Mouse (Mus musculus) layer of hippocampus, postnatal 10 days (tissue): Measurements from ENCODE around the gene Osbpl10. TPM values are rescaled to one million over a fixed set of nuclear protein-coding genes. Genes with fewer than 3 reads are reported as not detected.

Experiments used
- DNase-seq, 2 experiments: peaks; one replicate each; pipeline ENCODE4 v3.0.0; 2021; ENCODE audit warnings: low spot score in 2 of 2
- total RNA-seq, 2 experiments: library from RNA; stranded (reverse); gene quantifications; 2 replicates each; pipeline ENCODE4 v1.2.3; 2021

The Osbpl10 gene
- total RNA-seq, 2 experiments from 2014 or later = 29.3 to 31.8 TPM

GRCm38 (mm10) chr9:115161591-115161990 is 183.2 kb downstream of the Osbpl10 start:
- DNase-seq = no peak

- peak; percentile 67 to 71 for DNase-seq
Measured at GRCm38 (mm10) chr9:115163031-115163430, 184.7 kb downstream of the Osbpl10 start.

GRCm38 (mm10) chr9:115163693-115164092 is 185.3 kb downstream of the Osbpl10 start:
- no peak for DNase-seq

GRCm38 (mm10) chr9:115164351-115164750 is 186.0 kb downstream of the Osbpl10 start:
- DNase-seq = no peak

GRCm38 (mm10) chr9:115165996-115166395 is 187.6 kb downstream of the Osbpl10 start:
- DNase-seq = no peak

GRCm38 (mm10) chr9:115169591-115169990 is 191.2 kb downstream of the Osbpl10 start:
- DNase-seq = no peak

- no peak for DNase-seq
Measured at GRCm38 (mm10) chr9:115172096-115172495, 193.7 kb downstream of the Osbpl10 start.

- no peak for DNase-seq
Measured at GRCm38 (mm10) chr9:115179154-115179553, 200.8 kb downstream of the Osbpl10 start.

- peak; percentile 37 to 55 for DNase-seq
Measured at GRCm38 (mm10) chr9:115179935-115180334, 201.6 kb downstream of the Osbpl10 start.

- DNase-seq = no peak
Measured at GRCm38 (mm10) chr9:115186402-115186801, 208.0 kb downstream of the Osbpl10 start.

- no peak for DNase-seq
Measured at GRCm38 (mm10) chr9:115190376-115190942, 212.1 kb downstream of the Osbpl10 start.

- no peak for DNase-seq
Measured at GRCm38 (mm10) chr9:115192890-115193289, 214.5 kb downstream of the Osbpl10 start.

- DNase-seq = no peak
Measured at GRCm38 (mm10) chr9:115197082-115197481, 218.7 kb downstream of the Osbpl10 start.

- DNase-seq = no peak
Measured at GRCm38 (mm10) chr9:115200166-115200862, 221.9 kb downstream of the Osbpl10 start.

GRCm38 (mm10) chr9:115201264-115201663 is 222.9 kb downstream of the Osbpl10 start:
- DNase-seq = no peak

- DNase-seq = no peak
Measured at GRCm38 (mm10) chr9:115203136-115203535, 224.8 kb downstream of the Osbpl10 start.

GRCm38 (mm10) chr9:115205491-115205890 is 227.1 kb downstream of the Osbpl10 start:
- no peak for DNase-seq

GRCm38 (mm10) chr9:115206219-115206618 is 227.8 kb downstream of the Osbpl10 start:
- DNase-seq = peak in 1 of 2 experiments; percentile 31

- no peak for DNase-seq
Measured at GRCm38 (mm10) chr9:115209737-115210136, 231.4 kb downstream of the Osbpl10 start.

- DNase-seq = no peak
Measured at GRCm38 (mm10) chr9:115210535-115210934, 232.2 kb downstream of the Osbpl10 start.

GRCm38 (mm10) chr9:115213755-115214264 is 235.4 kb downstream of the Osbpl10 start:
- DNase-seq = no peak
